Mouse (Mus musculus): ENCODE results near the gene Vgll4. TPM values are rescaled to one million over a fixed set of nuclear protein-coding genes. Genes with fewer than 3 reads are reported as not detected.

The Vgll4 gene
- 37.9 and 38.4 TPM in 2 replicates for polyA plus RNA-seq (2014; fragmentation: Nextera tagmentation; extraction: Ambion mirVana)

- H3K9ac ChIP-seq = peak within 1 kb of the TSS; percentile 72
- under 1% methylated on average over 77 of the region's 79 CpGs for WGBS
- no peaks in the 10 kb centered on the region for H3K9me3 ChIP-seq (ENCODE audit: control insufficient read depth, low read length)
- H3K27ac ChIP-seq = peak within 1 kb of the TSS; percentile 65
- peak within 1 kb of the TSS; percentile 99 for H3K4me2 ChIP-seq (replicated peaks)
- 0 out of 2 replicates have a peak, but pooled peaks cover 2% of the 10 kb centered on the region for H3K27me3 ChIP-seq (ENCODE audit: control insufficient read depth, insufficient read depth, low read length)
- peaks cover 7% of the 10 kb centered on the region; the same call in 1 of the 2 replicates for H3K4me1 ChIP-seq (replicated peaks; ENCODE audit: control insufficient read depth, insufficient read depth, low read length)
- H3K36me3 ChIP-seq (replicated peaks; ENCODE audit: control insufficient read depth, insufficient read depth) = no peaks in the 10 kb centered on the region
- peak within 1 kb of the TSS; percentile 77 for H3K4me3 ChIP-seq (replicated peaks; ENCODE audit: low read length)
- ATAC-seq (ENCODE audit: low FRiP score) = peak; percentile 61
- DNase-seq (ENCODE audit: low spot score) = peak; percentile 73
Observed at GRCm38 (mm10) chr6:114969213-114970120, at the start of gene Vgll4. Vgll4 (minus strand) TSS chr6:114969994.

GRCm38 (mm10) chr6:115015461-115015860 is 45.7 kb upstream of the Vgll4 start:
- DNase-seq (ENCODE audit: low spot score) (no peak), ATAC-seq (ENCODE audit: low FRiP score) (no peak)
- Histone ChIP-seq H3K9ac (no peak overlapping the region), H3K4me1 (replicated peaks; ENCODE audit: control insufficient read depth, insufficient read depth, low read length) (no peaks in the 10 kb centered on the region), H3K9me3 (ENCODE audit: control insufficient read depth, low read length) (no peaks in the 10 kb centered on the region), H3K27me3 (ENCODE audit: control insufficient read depth, insufficient read depth, low read length) (no peaks in the 10 kb centered on the region), H3K4me2 (replicated peaks) (no peak overlapping the region), H3K4me3 (replicated peaks; ENCODE audit: low read length) (no peak overlapping the region), H3K27ac (no peak overlapping the region), H3K36me3 (replicated peaks; ENCODE audit: control insufficient read depth, insufficient read depth) (peaks cover 55% of the 10 kb centered on the region)
- 97% methylated on average over 13 of the region's 13 CpGs for WGBS

GRCm38 (mm10) chr6:115013574-115013973 is 43.8 kb upstream of the Vgll4 start:
- no peak for DNase-seq (ENCODE audit: low spot score)
- Histone ChIP-seq H3K27me3 (ENCODE audit: control insufficient read depth, insufficient read depth, low read length) (no peaks in the 10 kb centered on the region), H3K9me3 (ENCODE audit: control insufficient read depth, low read length) (no peaks in the 10 kb centered on the region), H3K4me2 (replicated peaks) (no peak overlapping the region), H3K9ac (no peak overlapping the region), H3K4me1 (replicated peaks; ENCODE audit: control insufficient read depth, insufficient read depth, low read length) (no peaks in the 10 kb centered on the region), H3K36me3 (replicated peaks; ENCODE audit: control insufficient read depth, insufficient read depth) (peaks cover 49% of the 10 kb centered on the region), H3K27ac (no peak overlapping the region), H3K4me3 (replicated peaks; ENCODE audit: low read length) (no peak overlapping the region)
- no peak for ATAC-seq (ENCODE audit: low FRiP score)
- WGBS = 91% methylated on average over 4 of the region's 4 CpGs

GRCm38 (mm10) chr6:115011792-115012191 is 42.0 kb upstream of the Vgll4 start:
- peaks cover 46% of the 10 kb centered on the region for H3K36me3 ChIP-seq (replicated peaks; ENCODE audit: control insufficient read depth, insufficient read depth)
- no peaks in the 10 kb centered on the region for H3K27me3 ChIP-seq (ENCODE audit: control insufficient read depth, insufficient read depth, low read length)
- DNase-seq (ENCODE audit: low spot score) (no peak), ATAC-seq (ENCODE audit: low FRiP score) (no peak)
- no peak overlapping the region for H3K4me2 ChIP-seq (replicated peaks)
- WGBS = 85% methylated on average over 8 of the region's 8 CpGs
- no peak overlapping the region for H3K27ac ChIP-seq
- no peak overlapping the region for H3K4me3 ChIP-seq (replicated peaks; ENCODE audit: low read length)
- H3K9ac ChIP-seq = no peak overlapping the region
- H3K4me1 ChIP-seq (replicated peaks; ENCODE audit: control insufficient read depth, insufficient read depth, low read length) = no peaks in the 10 kb centered on the region
- no peaks in the 10 kb centered on the region for H3K9me3 ChIP-seq (ENCODE audit: control insufficient read depth, low read length)

GRCm38 (mm10) chr6:115010815-115011214 is 41.0 kb upstream of the Vgll4 start:
- no peak overlapping the region for H3K27ac ChIP-seq
- H3K9ac ChIP-seq = no peak overlapping the region
- no peaks in the 10 kb centered on the region for H3K27me3 ChIP-seq (ENCODE audit: control insufficient read depth, insufficient read depth, low read length)
- H3K4me1 ChIP-seq (replicated peaks; ENCODE audit: control insufficient read depth, insufficient read depth, low read length) = no peaks in the 10 kb centered on the region
- H3K36me3 ChIP-seq (replicated peaks; ENCODE audit: control insufficient read depth, insufficient read depth) = peaks cover 37% of the 10 kb centered on the region
- DNase-seq (ENCODE audit: low spot score) (no peak), ATAC-seq (ENCODE audit: low FRiP score) (no peak)
- H3K9me3 ChIP-seq (ENCODE audit: control insufficient read depth, low read length) = no peaks in the 10 kb centered on the region
- no peak overlapping the region for H3K4me3 ChIP-seq (replicated peaks; ENCODE audit: low read length)
- no peak overlapping the region for H3K4me2 ChIP-seq (replicated peaks)
- 79% methylated on average over 9 of the region's 9 CpGs for WGBS

GRCm38 (mm10) chr6:115010304-115010703 is 40.5 kb upstream of the Vgll4 start:
- ATAC-seq (ENCODE audit: low FRiP score) (no peak), DNase-seq (ENCODE audit: low spot score) (no peak)
- Histone ChIP-seq H3K27ac (no peak overlapping the region), H3K4me1 (replicated peaks; ENCODE audit: control insufficient read depth, insufficient read depth, low read length) (no peaks in the 10 kb centered on the region), H3K4me2 (replicated peaks) (no peak overlapping the region), H3K9ac (no peak overlapping the region), H3K27me3 (ENCODE audit: control insufficient read depth, insufficient read depth, low read length) (no peaks in the 10 kb centered on the region), H3K36me3 (replicated peaks; ENCODE audit: control insufficient read depth, insufficient read depth) (peaks cover 32% of the 10 kb centered on the region), H3K4me3 (replicated peaks; ENCODE audit: low read length) (no peak overlapping the region), H3K9me3 (ENCODE audit: control insufficient read depth, low read length) (no peaks in the 10 kb centered on the region)
- WGBS = 84% methylated on average over 9 of the region's 9 CpGs

GRCm38 (mm10) chr6:115007728-115008127 is 37.9 kb upstream of the Vgll4 start:
- Histone ChIP-seq H3K27me3 (ENCODE audit: control insufficient read depth, insufficient read depth, low read length) (no peaks in the 10 kb centered on the region), H3K9ac (no peak overlapping the region), H3K36me3 (replicated peaks; ENCODE audit: control insufficient read depth, insufficient read depth) (peaks cover 26% of the 10 kb centered on the region), H3K9me3 (ENCODE audit: control insufficient read depth, low read length) (no peaks in the 10 kb centered on the region), H3K4me3 (replicated peaks; ENCODE audit: low read length) (no peak overlapping the region), H3K4me2 (replicated peaks) (no peak overlapping the region), H3K4me1 (replicated peaks; ENCODE audit: control insufficient read depth, insufficient read depth, low read length) (no peaks in the 10 kb centered on the region), H3K27ac (no peak overlapping the region)
- 34% methylated on average over 5 of the region's 5 CpGs for WGBS
- peak; percentile 78 for DNase-seq (ENCODE audit: low spot score)
- ATAC-seq (ENCODE audit: low FRiP score) = 0 out of 2 replicates have a peak, but pooled peaks have one; percentile 43

GRCm38 (mm10) chr6:115006948-115007347 is 37.2 kb upstream of the Vgll4 start:
- no peak for DNase-seq (ENCODE audit: low spot score)
- Histone ChIP-seq H3K4me2 (replicated peaks) (no peak overlapping the region), H3K36me3 (replicated peaks; ENCODE audit: control insufficient read depth, insufficient read depth) (peaks cover 21% of the 10 kb centered on the region), H3K27me3 (ENCODE audit: control insufficient read depth, insufficient read depth, low read length) (no peaks in the 10 kb centered on the region), H3K9ac (no peak overlapping the region), H3K4me1 (replicated peaks; ENCODE audit: control insufficient read depth, insufficient read depth, low read length) (no peaks in the 10 kb centered on the region), H3K4me3 (replicated peaks; ENCODE audit: low read length) (no peak overlapping the region), H3K9me3 (ENCODE audit: control insufficient read depth, low read length) (no peaks in the 10 kb centered on the region), H3K27ac (no peak overlapping the region)
- ATAC-seq (ENCODE audit: low FRiP score) = no peak
- 61% methylated on average over 6 of the region's 6 CpGs for WGBS

GRCm38 (mm10) chr6:115006065-115006464 is 36.3 kb upstream of the Vgll4 start:
- H3K9me3 ChIP-seq (ENCODE audit: control insufficient read depth, low read length) = no peaks in the 10 kb centered on the region
- H3K4me2 ChIP-seq (replicated peaks) = no peak overlapping the region
- DNase-seq (ENCODE audit: low spot score) = no peak
- H3K4me3 ChIP-seq (replicated peaks; ENCODE audit: low read length) = no peak overlapping the region
- WGBS = 82% methylated on average over 3 of the region's 3 CpGs
- no peaks in the 10 kb centered on the region for H3K4me1 ChIP-seq (replicated peaks; ENCODE audit: control insufficient read depth, insufficient read depth, low read length)
- no peak for ATAC-seq (ENCODE audit: low FRiP score)
- no peak overlapping the region for H3K27ac ChIP-seq
- H3K27me3 ChIP-seq (ENCODE audit: control insufficient read depth, insufficient read depth, low read length) = no peaks in the 10 kb centered on the region
- H3K36me3 ChIP-seq (replicated peaks; ENCODE audit: control insufficient read depth, insufficient read depth) = peaks cover 12% of the 10 kb centered on the region
- H3K9ac ChIP-seq = no peak overlapping the region

All from hindbrain, embryonic 14.5 days (tissue).